Mouse (Mus musculus) hematopoietic stem cell, adult 5-6 weeks (primary cell): ENCODE data around the gene AL732309.1. TPM values are rescaled to one million over a fixed set of nuclear protein-coding genes. Genes with fewer than 3 reads are reported as not detected.

Experiments
- ATAC-seq, 2 experiments: fragments of 125-278 bp in 1 of 2; replicated peaks in 1 of 2; 2 replicates each; pipeline ENCODE4 v1.8.0; 2016 to 2017; ENCODE audit warnings: inconsistent platforms in 2 of 2, mild to moderate bottlenecking in 2 of 2, moderate number of reproducible peaks in 2 of 2, low read depth in 1 of 2, moderate TSS enrichment in 1 of 2; ENCODE audit not compliant: low FRiP score in 2 of 2, poor library complexity in 2 of 2, severe bottlenecking in 2 of 2, insufficient read depth in 1 of 2, low TSS enrichment in 1 of 2
- total RNA-seq: library from RNA; stranded (forward); fragments of 172-1452, 232-1000 nt; gene quantifications from 2 replicates; pipeline ENCODE4 v1.2.3, GENCODE M21; 2017

Gene AL732309.1
- total RNA-seq, 1 experiment from 2014 or later, result 1.4 TPM

- peak; percentile 38 to 51 for ATAC-seq
These were observed 18.2 kb downstream of the AL732309.1 start for GRCm38 (mm10) chr2:25228431-25228889.

- no peak for ATAC-seq
These were observed 19.3 kb downstream of the AL732309.1 start for GRCm38 (mm10) chr2:25227406-25227805.

- no peak for ATAC-seq
These were observed 19.8 kb downstream of the AL732309.1 start for GRCm38 (mm10) chr2:25226864-25227263.

DNA sequence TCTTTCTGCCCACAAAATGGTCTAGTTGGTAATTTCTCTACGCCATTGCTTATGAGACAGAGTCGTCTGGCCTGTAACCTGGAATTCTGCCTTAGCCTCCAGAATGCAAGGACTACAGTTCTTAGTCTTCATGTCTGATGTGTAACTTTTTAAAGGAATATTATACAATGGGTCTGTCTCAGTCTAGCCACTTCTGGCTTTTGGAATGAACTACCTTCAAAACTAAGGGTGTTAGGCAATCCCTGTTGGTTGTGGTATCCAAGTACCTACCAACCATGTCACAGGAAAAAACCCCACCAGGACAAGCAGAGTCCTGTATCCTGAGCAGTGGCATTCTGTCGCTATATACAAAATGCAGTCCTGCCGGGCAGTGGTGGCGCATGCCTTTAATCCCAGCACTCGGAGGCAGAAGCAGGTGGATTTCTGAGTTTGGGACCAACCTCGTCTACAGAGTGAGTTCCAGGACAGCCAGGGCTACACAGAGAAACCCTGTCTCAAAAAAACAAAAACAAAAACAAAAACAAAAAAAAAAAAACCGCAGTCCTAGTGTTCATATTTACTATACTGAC, 20.8 kb downstream of the AL732309.1 start:
- ATAC-seq, result no peak

GRCm38 (mm10) chr2:25224766-25225752, 21.6 kb downstream of the AL732309.1 start:
- peak; percentile 78 to 81 for ATAC-seq

DNA sequence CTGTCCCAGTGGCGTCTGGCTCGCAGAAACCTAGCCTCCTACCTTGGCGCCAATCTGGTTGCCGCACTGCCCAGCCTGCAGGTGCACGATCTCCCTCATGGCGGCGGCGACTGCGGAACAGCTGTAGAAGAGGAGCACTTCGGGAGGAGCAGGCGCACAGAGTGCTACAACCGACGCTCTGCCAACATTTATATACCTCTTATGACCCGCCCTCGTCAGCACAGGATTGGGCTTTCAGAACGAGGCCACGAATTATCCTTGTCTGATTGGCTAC, 22.2 kb downstream of the AL732309.1 start, which contains the start of gene Tubb4b:
Gene Tubb4b, minus strand, starts transcription at position 211 of the 274 bp plus-strand sequence.
- no peak for ATAC-seq

DNA sequence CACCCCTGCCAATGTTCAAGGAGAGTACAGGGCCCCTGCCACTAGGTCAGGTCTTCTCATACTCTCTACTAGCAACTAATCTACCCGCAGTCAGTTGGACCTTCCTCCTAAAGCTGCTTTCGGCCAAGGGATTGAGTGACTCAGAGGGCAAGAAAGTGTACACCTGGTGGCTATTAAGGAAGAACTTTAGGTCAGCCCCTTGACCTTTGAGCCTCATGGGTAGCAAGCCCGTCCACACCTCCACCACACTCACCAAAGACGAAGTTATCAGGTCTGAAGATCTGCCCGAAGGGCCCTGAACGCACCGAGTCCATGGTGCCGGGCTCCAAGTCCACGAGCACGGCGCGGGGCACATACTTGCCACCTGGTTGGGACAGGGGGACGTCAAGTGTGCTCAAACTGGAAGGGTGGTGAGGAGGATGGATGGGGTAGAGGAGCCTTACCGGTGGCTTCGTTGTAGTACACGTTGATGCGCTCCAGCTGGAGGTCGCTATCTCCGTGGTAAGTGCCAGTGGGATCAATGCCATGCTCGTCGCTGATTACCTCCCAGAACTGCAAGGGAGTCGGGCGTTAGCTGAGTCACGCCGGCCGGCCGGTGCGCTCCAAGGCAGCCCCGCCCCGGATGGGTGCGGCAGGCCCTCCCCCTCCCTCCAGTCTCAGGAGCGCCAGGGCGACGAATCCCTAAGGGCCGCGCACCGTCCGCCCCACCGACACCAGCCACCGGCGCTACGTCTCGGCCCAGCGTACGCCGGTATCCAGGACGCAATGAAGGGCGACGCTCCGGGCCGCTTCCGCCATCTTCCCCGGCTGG, 22.8 kb downstream of the AL732309.1 start:
- ATAC-seq, result peak; percentile 0 to 40; a peak in 2 of 4 replicates

GRCm38 (mm10) chr2:25221331-25221772, 25.3 kb downstream of the AL732309.1 start:
- no peak for ATAC-seq

GRCm38 (mm10) chr2:25218445-25218844, 28.2 kb downstream of the AL732309.1 start, which contains the start of gene Fam166a:
TSS of gene Fam166a (plus strand) at chr2:25218745.
- no peak for ATAC-seq

DNA sequence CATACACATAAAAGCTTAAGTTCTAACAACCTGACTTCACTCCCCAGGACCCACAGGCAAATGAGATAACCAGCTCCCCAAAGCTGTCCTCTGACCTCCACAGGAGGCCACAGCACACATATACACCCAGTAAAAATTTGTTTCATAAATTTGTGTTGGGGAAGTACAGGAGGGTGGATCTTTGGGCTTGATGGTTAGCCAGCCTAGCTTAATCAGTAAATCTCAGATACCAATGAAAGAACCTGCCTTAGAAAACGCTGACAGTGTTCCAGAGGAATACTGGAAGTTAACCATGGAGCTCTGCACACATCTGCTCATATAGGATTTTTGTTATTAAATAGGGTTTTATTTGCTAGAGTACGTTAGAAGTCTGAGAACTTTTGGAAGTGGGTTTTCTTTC, 29.0 kb downstream of the AL732309.1 start:
- no peak for ATAC-seq

DNA sequence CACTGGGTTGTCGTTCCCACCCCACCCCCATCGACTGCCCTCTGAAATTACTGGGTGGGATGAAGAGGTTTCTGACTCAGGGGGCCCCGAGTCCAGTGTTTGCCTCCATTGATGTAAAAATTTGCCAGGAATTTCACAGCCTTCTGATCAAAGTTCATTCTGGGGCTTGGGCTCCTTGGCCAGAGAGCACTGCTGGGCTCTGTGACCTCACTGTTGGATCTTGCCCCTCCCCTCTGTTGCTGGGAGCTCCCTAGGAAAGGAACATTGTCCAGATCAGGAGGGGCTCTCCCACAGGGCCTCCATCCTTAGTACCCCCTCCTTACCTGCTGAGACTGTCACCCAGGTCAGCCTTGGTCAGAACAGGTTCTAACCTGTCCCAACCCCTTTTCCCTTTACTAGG, 32.2 kb downstream of the AL732309.1 start, which contains the start of gene Stpg3:
Gene Stpg3, minus strand, starts transcription at position 194 of the 400 bp plus-strand sequence.
- no peak for ATAC-seq

- ATAC-seq, result no peak
These were observed 33.3 kb downstream of the AL732309.1 start for GRCm38 (mm10) chr2:25213266-25213865.

DNA sequence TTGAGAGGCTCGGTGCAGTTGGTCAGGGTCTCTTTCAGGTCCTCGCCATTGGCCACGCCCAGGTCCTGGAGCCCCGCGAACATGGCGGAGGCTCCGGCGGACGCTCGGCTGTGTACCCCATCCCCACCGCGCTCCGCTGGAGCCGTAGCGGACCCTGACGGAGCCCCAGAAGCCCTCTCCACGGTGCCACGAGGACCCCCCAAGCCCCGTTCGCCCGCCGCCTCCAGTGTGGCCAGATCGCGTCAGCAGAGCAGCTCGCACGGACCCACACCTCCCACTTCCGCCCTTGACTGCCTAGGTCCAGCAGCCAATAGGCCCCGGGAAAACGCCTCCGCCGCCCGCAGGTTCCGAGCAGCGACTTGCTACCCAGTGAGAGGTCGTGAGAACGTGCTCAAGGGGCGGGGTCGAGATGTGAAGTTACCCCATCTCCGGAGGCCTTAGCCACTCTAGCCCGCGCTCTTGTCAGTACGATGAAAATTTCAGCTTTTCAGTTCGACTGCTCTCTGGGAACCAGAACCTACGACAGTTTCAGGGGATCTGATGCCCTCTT, 35.5 kb downstream of the AL732309.1 start, which contains the start of gene Nelfb:
Gene Nelfb, minus strand, starts transcription at position 369 of the 550 bp plus-strand sequence.
- peak; percentile 92 to 93 for ATAC-seq

- ATAC-seq, result peak in 1 of 2 experiments; percentile 29; a peak in 2 of 4 replicates
These were observed 36.0 kb downstream of the AL732309.1 start for GRCm38 (mm10) chr2:25210686-25211085.

- ATAC-seq, result no peak
These were observed 39.1 kb downstream of the AL732309.1 start for GRCm38 (mm10) chr2:25207593-25207992.

GRCm38 (mm10) chr2:25203631-25204214, 42.9 kb downstream of the AL732309.1 start:
- peak in 1 of 2 experiments; percentile 47; a peak in 1 of 4 replicates for ATAC-seq
